Mouse (Mus musculus) layer of hippocampus, adult 11-12 months (tissue): Measurements from ENCODE around the gene Bclaf1.

ENCODE experiments used
- DNase-seq: peaks from one replicate; pipeline ENCODE4 v3.0.0; 2022; ENCODE audit warnings: low spot score

Bclaf1 gene

DNA sequence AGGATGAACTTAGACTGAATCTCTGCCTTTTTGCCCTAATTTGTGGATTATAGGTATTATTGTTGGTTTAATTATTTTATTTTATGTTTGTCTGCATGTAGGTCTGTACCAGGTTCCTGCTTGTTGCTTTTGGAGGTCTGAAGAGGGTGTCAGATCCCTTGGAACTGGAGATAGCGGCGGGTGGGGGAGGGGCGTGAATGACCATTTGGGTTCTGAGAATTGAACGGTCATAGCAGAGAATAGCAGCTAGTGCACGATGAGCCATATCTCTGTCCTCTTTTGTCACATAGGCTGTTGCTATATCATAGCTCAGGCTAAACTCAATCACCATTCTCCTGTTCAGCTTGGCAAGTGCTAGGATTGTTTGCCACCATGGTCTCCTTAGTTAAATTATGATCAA is 5.2 kb downstream of the Bclaf1 start:
- DNase-seq, result no peak

DNA sequence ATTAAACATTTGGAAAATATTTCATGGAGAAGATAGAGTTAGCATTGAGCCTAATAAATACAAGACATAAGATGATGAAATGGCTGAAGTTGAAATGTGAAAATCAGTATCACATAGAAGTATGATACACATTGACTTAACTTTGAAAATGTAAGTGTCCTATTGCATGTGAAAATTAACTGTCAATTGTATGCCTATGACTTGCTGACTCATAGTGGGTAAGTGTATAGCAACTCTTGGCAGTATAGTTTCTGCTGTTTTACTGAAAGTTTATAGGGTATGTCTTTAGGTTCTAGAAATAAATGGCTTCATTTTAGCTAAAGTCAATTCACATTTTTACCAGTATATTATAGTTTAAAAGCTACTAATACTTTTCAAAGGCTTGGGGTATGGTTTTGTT is 14.0 kb downstream of the Bclaf1 start:
- DNase-seq, result no peak

DNA sequence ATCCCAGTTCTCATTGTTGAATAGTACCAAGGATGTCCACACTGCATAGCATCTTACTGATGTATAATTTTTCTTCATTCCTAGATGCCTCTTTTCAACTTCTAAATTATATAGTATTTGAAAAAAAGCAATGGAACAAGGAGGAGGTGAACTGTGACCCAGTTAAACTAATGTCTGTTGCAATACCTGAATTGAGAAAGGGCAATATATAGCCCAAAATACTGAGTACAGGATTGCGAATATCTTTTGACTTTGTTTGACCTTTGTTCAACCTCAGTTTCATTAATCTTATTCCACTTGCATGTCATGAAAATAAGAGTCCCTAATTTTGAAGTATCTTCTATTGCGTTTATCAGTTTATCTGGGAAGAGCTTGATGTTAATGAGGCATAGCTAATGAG is 19.0 kb downstream of the Bclaf1 start:
- no peak for DNase-seq

DNA sequence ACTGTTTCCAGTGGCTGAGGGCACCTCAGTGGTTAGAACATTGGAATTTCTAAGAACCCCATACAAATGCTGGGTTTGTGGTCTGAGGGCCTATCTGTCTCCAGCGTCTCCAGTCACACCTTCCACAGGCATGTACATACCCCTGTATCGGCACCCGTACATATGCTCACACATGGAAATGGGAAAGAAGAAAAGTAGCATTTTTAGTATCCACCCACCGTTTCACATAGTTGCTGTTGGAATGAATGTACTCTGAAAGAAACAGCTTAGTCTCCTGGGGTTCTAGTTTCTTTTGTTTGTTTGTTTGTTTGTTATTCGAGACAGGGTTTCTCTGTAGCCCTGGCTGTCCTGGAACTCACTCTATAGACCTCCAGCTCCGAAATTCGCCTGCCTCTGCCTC is 25.6 kb downstream of the Bclaf1 start:
- no peak for DNase-seq

DNA sequence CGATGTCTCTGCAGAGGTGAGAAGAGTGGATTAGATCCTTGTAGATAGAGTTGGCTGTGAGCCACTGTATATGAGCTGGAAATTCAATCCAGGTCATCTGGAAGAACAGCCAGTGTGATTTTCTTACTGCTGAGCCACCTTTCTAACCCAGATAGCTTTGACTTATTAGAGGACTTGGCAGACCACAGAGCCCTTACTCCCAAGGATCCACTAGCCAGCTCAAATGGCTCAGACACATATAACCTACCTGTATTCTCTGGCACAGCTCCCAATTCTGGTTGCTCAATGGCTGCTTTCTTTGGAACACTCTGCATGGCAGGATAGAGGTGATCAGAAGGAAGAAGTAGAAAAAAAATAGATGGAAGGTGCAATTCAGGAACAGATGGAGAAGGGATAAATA is 33.5 kb downstream of the Bclaf1 start:
- no peak for DNase-seq

DNA sequence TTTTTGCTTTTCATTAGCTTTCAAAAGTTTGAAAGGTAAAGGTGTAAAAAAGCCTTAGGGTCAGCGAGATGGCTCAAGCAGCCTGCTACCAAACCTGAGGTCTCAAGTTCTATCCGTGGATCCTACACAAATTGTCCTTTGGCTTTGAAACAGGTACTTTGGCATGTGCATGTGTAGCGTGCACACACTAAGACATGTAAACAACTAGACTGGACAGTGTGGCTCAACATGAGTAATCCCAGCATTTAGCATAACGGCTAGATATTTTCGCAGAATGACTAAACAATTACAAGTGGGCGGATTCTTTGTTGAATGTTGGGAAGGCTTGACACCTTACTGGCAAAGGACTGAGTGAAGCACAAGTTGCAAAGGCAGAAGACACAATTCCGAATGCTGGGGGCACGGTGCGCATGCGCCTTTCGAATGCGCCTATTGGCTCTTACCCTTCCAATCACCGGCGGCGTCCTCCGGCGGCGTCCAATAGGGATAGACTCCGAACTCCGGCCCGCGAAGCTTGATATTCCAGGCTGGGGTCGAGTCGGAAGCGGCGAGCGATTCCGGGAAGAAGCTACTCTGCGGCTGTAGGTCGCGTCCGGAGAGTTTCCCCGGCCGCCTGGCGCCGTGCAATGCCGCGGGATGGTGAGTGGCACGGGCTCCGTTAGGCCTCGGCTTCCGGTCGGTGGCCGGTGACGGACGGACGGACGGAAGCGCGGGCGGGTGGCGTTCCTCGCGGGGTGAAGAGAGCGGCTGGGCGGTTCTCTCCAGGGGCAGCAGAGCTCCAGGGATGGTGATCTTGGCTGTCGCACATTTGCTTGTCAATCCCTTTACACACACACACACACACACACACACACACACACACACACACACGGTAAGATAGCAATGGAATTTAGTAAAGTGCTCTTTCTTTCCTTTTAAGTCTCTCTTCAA is 35.3 kb downstream of the Bclaf1 start, which contains the start of gene Mtfr2:
Gene Mtfr2 (plus strand): TSS at position 486 of the 930 bp plus-strand sequence.
- peak; percentile 93 for DNase-seq

DNA sequence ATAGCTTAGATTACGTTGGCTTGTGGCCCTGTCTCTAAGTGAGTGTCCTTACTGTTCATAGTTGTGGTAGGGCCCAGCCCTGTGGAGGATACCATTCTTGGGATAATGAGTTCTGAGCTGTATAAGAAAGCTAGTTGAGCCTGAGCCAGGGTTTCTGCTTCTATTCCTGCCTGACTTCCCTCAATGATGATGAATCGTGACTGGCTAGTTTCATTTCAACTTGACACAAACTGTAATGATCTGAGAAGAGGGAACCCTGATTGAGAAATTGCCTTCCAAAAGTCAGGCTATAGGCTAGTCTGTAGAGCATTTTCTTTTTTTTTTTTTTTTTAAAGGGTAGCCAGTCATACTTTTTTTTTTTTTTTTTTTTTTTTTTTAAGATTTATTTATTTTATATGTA is 36.6 kb downstream of the Bclaf1 start:
- no peak for DNase-seq

DNA sequence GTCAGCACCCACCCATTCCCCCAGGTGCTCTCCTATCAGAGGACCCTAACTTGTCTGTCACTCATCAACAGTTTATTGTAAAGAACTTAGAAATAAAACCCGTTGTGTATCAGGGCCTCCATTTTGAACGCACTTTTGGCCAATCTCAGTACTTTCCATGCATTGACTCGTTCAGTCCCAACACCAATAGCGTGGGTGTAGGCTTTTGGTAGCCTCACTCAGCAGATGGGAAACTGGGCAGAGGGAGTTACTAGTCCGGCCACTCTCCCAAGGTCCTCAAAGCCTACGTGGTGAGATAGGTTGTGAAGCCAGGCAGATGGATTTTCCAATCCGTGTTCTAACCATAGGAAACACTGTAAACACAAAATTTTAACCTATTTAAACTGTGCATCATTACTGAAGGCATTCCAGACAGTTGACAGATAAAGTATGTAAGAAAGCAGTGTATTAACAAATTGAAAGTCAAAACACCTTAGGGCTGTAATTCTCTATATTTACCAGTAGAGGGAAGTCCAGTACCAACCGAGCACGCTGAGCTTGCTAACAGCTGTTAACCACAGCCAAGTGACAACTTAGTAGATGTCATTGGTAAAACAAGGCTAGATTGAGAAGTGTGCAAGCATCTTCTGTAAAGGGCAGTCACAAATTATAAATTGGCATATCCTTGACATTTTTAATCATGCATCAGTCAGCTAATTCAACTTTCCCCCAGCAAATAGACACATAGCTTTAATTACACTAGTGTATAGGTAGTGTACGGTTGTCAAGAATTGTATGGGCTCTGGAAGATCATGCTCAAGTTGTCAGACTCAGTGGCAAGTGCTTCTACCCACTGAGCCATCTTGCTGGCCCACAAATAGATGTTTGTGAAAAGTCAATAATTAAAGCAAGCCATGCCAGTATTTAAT is 49.5 kb downstream of the Bclaf1 start:
- DNase-seq, result no peak

DNA sequence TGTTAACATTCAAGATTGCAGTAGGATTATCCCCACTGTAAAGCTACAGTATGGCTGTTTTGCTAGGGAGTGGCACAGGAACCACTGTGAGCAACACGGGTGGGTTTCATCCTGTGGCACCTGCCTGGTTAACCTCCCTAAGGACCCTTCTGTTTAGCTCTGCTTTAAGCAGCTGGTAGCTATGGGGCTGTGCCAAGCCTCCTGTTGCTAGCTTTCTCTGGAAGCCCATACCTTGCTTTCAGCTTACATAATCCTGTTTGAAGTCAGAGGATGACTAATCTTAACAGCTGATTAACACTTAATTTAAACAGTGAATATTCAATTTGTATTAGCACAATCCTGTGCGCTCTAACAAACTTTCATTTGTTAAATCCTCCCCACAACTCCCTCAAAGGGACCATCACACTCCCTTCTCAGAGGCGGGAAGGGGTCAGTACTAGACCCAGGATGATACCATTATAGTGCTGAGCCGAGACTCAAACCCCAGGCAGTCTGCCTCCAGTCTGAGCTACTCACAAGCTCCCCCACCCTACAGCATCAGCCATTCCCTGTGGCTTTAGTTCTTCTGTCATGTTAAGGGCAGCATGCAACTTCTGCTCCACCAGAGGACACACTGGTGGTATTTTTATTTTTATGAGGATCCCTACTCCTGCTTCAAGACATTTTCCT is 50.3 kb downstream of the Bclaf1 start:
- no peak for DNase-seq

DNA sequence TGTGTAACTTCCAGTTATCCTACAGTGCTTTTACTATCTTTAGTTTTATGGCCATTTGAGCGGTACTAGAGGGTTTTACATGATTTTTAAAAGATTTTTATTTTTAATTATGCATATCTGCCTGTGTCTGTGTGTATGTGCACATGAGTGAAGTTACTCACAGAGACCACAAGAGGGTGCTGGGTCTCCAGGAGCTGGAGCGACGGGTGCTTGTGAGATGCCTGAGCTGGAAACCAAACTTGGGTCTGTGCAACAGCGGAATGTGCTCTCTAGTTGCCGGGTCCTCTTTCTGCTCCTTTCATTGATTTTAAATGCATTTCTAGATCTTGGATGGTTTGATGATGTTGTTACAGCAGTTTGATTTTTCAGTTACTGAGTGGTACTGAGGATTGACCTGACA is 59.8 kb downstream of the Bclaf1 start:
- no peak for DNase-seq

DNA sequence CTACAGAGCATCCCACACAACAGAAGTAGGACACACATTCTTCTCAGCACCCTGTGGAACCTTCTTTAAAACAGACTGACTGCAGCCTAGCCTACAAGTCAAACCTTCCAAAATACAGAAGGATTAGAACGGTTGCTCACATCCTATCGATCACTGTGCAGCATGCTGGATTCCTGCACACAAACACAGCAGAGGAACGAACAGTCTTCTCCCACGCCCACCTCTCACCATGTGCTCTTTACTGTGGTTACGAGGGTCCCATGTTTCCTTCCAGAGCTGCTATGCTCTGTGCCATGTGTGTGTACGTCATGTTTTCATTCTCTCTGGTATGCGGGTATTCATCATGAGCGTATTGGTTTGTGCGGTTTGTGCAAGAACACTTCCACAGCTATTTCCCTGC is 65.4 kb downstream of the Bclaf1 start:
- peak; percentile 50 for DNase-seq

DNA sequence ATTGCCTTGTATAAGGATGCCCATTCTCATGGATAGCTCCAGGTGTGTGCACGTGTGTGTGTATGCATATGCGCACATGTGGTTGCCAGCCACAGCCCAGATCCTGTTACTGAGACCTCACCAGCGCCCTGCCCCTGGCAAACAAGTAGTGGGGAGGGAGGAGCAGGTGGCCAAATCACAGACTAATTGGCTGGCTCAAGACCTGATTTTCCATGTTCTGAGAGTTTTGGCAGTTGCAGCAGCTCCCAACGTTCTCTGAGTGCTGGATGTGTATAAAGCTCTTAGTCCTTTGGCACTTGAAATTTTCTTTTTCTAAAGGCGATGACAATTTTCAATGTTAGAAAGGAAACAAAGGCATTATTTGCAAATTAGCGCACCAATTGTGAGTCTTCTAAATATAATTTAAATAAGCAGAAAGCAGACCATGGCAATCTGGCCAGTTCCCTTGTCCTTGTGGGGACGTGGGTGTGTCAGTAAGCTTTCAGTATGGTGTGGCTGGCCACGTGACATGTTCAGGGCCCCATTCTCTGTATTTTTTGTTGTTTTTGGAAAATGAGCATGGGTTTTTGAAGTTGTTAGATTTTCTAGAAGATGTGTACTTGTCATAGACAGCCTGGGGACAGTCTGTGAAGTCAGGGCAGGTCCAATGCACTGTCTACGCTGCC is 66.9 kb downstream of the Bclaf1 start:
- peak; percentile 46 for DNase-seq

DNA sequence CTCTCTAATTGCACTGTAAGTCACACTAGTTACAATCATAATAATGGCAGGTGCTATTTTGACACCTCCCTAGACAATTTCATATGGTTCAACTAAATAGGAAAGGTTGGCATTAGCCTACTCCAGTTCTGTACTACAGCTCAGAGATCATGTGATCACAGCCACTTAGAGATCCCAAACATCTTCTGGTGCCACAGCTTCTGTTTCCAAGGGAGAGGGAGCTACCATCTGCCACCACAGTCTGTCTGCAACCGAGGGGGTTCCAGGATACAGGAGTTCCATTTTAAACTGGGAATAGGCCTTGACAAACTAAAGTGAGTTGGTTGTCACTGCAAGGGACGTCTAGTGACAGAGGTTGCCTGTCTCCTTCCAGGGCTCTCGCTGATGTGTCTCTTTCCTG is 68.5 kb downstream of the Bclaf1 start:
- peak; percentile 81 for DNase-seq

DNA sequence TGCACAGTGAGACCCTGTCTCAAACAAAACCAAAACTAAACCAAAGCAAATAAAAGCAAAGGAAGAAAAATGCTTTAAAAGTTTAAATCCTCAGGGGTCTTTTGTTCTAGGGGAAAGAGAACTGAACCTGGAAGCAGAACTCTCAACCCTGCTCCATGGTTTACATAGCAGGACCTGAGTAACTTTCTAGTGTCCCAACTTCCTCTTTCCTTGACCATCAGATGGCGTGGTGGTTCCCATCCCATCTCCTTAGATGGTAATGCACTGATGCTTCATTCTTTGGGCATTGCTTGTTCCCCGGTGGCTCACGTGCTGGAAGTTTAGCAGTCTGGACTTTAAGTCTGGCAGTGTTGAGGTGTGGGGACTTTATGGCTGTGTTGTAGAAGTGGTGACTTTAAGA is 69.1 kb downstream of the Bclaf1 start:
- DNase-seq, result no peak

DNA sequence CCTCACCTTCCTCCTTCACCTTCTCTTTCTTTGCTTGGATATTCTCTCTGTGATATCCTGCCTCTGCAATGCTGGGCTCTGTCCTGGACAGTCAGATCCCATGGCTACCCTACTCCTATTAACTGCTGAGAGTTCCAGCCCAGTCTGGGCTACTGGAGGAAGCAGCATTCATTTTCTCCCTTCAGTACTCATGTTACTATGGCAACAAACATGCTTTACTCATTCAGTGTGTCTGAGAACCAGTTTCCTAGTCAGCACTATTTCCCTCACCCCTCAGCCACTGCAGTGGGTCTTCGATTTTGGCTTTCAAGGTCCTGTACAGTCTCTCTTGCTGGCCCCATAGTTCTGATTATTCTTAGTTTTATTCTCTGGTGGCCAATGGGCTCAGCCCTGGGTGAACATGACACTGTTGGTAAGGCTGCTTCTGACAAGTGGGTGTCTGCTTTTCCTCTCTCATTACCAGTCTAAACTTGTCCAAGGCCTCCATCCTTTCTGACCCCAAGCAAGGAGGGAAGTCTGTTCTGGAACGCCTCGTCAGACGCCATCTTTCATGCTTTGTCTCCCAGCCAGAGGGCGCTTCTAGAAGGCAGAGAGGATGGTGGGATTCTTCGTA is 70.6 kb downstream of the Bclaf1 start:
- DNase-seq, result no peak

DNA sequence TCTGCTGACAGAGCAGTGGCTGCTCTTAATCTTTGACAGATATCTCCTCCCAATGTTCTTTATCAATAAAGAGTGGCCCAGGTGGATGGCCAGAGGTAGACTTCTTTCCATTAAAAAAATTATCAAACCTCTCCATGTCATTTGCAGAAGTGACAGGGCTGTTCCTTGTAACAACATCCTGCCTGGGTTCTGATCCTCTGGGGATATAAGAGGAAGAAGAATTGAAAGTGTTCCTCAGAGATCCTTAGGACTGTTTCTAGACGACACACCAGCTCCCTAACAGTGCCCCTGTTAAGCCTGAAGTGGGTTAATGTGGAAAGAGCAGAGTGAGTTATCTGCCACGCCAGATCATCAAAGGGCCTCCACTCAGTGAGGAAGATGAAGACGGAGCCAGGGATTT is 78.3 kb downstream of the Bclaf1 start:
- DNase-seq, result no peak
